Mouse (Mus musculus): ENCODE measurements around the gene Plekhg3. TPM values are rescaled to one million over a fixed set of nuclear protein-coding genes. Genes with fewer than 3 reads are reported as not detected.

The Plekhg3 gene
- polyA plus RNA-seq, 1 experiment from 2014 or later = 3.3 TPM

DNA sequence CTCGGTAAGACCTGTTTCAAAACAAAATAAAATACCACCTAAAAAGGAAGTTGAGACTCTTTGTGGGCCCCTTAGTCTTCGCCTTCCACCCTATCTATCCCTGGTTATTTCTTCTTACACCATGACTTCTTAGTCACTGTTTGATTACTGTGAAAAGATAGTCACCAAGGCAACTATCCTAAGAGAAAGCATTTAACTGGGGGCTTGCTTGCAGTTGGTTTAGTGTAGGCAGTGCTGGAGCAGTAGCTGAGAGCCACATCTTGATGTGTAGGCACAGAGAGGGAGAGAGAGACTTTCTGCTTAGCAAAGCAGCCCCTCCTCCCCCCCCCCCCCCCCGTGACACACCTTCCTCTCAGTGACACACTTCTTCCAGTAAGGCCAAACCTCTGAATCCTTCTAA, 29.8 kb upstream of the Plekhg3 start:
- 23% methylated on average over 3 of the region's 3 CpGs for WGBS (ENCODE audit: insufficient replicate concordance)
- no peak for ATAC-seq (ENCODE audit: insufficient read depth)

GRCm38 (mm10) chr12:76502981-76503380, 27.7 kb upstream of the Plekhg3 start:
- H3K9me3 ChIP-seq (replicated peaks) = no peaks in the 10 kb centered on the region
- WGBS (ENCODE audit: insufficient replicate concordance) = 53% methylated on average over 5 of the region's 5 CpGs
- no peak overlapping the region for H3K27ac ChIP-seq (replicated peaks)

More for the DNA sequence above, 29.8 kb upstream of the Plekhg3 start:
- no peak overlapping the region for H3K4me3 ChIP-seq (replicated peaks)
- peaks cover 3% of the 10 kb centered on the region for H3K27me3 ChIP-seq
- H3K27ac ChIP-seq (replicated peaks) = no peak overlapping the region
- no peak overlapping the region for H3K9ac ChIP-seq
- H3K4me2 ChIP-seq = no peak overlapping the region
- H3K4me1 ChIP-seq (replicated peaks) = peaks cover 5% of the 10 kb centered on the region
- no peaks in the 10 kb centered on the region for H3K36me3 ChIP-seq (replicated peaks)
- no peaks in the 10 kb centered on the region for H3K9me3 ChIP-seq (replicated peaks)

DNA sequence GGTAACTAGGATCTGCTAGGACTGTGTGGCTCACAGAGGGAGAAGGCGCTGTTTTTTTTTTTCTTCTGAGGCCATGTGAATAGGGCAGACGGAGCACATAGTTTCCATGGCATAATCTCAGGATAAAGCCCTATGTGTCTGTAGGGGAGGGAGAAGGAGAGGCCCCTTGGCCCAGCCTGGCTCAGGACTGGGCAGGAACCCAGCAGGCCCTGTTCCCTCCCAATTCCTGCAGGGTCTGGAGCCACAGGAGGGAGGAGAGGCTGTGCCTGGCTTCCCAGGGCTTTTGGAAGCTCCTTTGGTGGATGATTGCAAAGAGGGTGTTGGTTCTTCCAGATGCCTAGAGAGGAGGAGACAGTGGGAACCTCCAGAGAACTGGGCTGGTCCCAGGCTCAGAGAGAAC, 24.2 kb upstream of the Plekhg3 start:
- no peak for ATAC-seq (ENCODE audit: insufficient read depth)
- H3K9me3 ChIP-seq (replicated peaks) = no peaks in the 10 kb centered on the region
- no peak overlapping the region for H3K4me2 ChIP-seq
- H3K4me3 ChIP-seq (replicated peaks) = no peak overlapping the region
- H3K9ac ChIP-seq = no peak overlapping the region
- H3K36me3 ChIP-seq (replicated peaks) = no peaks in the 10 kb centered on the region
- 53% methylated on average over 2 of the region's 2 CpGs for WGBS (ENCODE audit: insufficient replicate concordance)
- H3K27me3 ChIP-seq = no peaks in the 10 kb centered on the region
- H3K4me1 ChIP-seq (replicated peaks) = no peaks in the 10 kb centered on the region
- H3K27ac ChIP-seq (replicated peaks) = no peak overlapping the region

More at GRCm38 (mm10) chr12:76502981-76503380, 27.7 kb upstream of the Plekhg3 start:
- Histone ChIP-seq H3K9ac (no peak overlapping the region), H3K27me3 (no peaks in the 10 kb centered on the region), H3K36me3 (replicated peaks) (no peaks in the 10 kb centered on the region), H3K4me3 (replicated peaks) (no peak overlapping the region), H3K4me2 (no peak overlapping the region), H3K4me1 (replicated peaks) (peaks cover 5% of the 10 kb centered on the region)
- no peak for ATAC-seq (ENCODE audit: insufficient read depth)

GRCm38 (mm10) chr12:76507791-76508190, 22.9 kb upstream of the Plekhg3 start:
- H3K27ac ChIP-seq (replicated peaks) = no peak overlapping the region
- H3K27me3 ChIP-seq = no peaks in the 10 kb centered on the region
- H3K4me1 ChIP-seq (replicated peaks) = no peaks in the 10 kb centered on the region
- H3K9ac ChIP-seq = no peak overlapping the region
- no peaks in the 10 kb centered on the region for H3K36me3 ChIP-seq (replicated peaks)
- no peak overlapping the region for H3K4me2 ChIP-seq
- WGBS (ENCODE audit: insufficient replicate concordance) = 64% methylated on average over 5 of the region's 5 CpGs
- no peak for ATAC-seq (ENCODE audit: insufficient read depth)
- no peaks in the 10 kb centered on the region for H3K9me3 ChIP-seq (replicated peaks)
- H3K4me3 ChIP-seq (replicated peaks) = no peak overlapping the region

DNA sequence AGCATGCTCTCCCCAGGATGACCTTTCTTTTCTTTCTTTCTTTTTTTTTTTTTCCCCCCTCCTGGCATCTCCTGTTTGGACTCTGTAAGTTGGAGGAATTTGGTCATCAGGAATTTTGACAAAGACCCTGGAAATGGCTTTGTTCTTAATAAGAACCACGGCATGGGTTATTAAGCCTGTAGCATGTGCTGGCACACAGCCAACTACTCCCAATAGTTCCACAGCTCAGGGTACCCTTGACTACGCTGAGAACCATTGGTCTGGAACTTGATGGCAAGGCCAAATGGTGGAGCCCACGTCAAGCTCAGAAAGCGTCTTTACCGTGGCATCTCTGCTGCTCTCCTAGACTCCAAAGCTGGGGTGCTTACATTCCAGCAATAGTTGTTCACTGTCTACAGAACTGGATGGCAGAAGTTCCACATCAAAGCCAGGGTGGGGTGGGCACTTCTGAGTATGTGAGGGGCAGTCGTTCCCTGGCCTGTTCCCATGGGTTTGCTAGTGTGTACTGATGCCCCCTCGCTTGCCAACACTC, 21.7 kb upstream of the Plekhg3 start:
- 71% methylated on average over 7 of the region's 7 CpGs for WGBS (ENCODE audit: insufficient replicate concordance)
- Histone ChIP-seq H3K9me3 (replicated peaks) (no peaks in the 10 kb centered on the region), H3K4me2 (no peak overlapping the region), H3K27me3 (no peaks in the 10 kb centered on the region), H3K4me1 (replicated peaks) (no peaks in the 10 kb centered on the region), H3K4me3 (replicated peaks) (no peak overlapping the region), H3K27ac (replicated peaks) (no peak overlapping the region), H3K9ac (no peak overlapping the region), H3K36me3 (replicated peaks) (no peaks in the 10 kb centered on the region)
- ATAC-seq (ENCODE audit: insufficient read depth) = no peak

DNA sequence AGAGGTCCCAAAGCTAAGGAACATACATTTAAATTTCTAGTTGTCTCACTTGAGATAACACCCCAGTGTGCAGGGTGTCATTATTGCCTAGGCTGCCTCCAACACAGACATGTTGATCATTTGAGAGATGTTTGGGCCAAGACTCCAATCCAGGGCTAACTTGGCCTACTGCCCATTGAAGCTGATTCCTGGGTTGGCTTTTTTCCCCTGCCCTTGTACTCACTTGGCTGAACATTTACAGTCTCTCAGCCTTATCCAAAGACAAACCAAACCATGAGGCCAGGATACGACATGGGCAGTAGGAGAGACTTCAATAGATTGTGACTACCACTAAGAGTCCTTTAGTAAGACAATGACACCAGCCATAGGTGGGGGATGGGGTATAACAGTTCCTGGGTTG, 18.0 kb upstream of the Plekhg3 start:
- Histone ChIP-seq H3K4me1 (replicated peaks) (no peaks in the 10 kb centered on the region), H3K4me3 (replicated peaks) (no peak overlapping the region), H3K9ac (no peak overlapping the region), H3K9me3 (replicated peaks) (no peaks in the 10 kb centered on the region), H3K4me2 (no peak overlapping the region), H3K27me3 (no peaks in the 10 kb centered on the region), H3K27ac (replicated peaks) (no peak overlapping the region), H3K36me3 (replicated peaks) (no peaks in the 10 kb centered on the region)
- 27% methylated on average over 1 of the region's 1 CpGs for WGBS (ENCODE audit: insufficient replicate concordance)
- ATAC-seq (ENCODE audit: insufficient read depth) = no peak

DNA sequence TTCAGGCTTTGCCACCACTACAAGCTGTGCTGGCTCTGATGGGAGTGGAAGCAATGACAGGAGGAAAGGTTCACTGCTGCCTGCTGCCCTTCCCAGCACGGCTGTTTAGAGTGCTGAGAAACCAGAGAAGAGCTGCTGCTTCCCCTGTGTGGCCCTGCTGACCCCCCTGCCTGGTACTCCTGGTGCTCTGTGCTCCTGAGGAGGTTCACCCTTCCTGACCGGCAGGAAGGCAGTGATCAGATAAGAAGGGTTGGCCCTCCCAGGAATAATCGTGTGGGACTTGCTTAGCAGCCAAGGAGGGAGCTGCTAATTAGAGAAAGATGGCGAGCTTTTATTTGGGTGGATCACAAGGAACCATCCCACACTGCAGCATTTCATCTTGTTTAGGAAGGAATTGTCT, 15.8 kb upstream of the Plekhg3 start:
- ATAC-seq (ENCODE audit: insufficient read depth) = no peak
- no peaks in the 10 kb centered on the region for H3K4me1 ChIP-seq (replicated peaks)
- H3K27ac ChIP-seq (replicated peaks) = no peak overlapping the region
- no peaks in the 10 kb centered on the region for H3K9me3 ChIP-seq (replicated peaks)
- H3K9ac ChIP-seq = no peak overlapping the region
- no peak overlapping the region for H3K4me3 ChIP-seq (replicated peaks)
- H3K36me3 ChIP-seq (replicated peaks) = no peaks in the 10 kb centered on the region
- H3K27me3 ChIP-seq = no peaks in the 10 kb centered on the region
- no peak overlapping the region for H3K4me2 ChIP-seq
- 14% methylated on average over 4 of the region's 4 CpGs for WGBS (ENCODE audit: insufficient replicate concordance)

DNA sequence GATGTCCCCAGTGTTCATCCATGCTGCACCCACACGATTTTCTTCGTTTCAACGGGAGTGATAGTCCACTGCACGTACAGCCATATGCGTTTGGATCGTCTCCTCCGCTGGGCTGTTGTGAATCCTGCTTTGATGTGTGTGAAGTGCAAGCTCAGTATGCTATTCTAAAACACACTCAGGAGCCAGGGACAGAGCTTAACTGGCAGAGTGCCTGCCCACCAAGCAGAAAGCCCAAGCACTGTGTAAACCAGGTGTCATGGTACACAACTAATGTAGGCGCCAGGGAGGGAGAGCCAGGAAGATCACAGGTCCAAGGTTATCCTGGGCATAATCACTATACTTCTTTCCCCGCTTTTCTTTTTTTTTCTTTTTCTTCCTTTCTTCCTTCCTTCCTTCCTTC, 12.7 kb upstream of the Plekhg3 start:
- Histone ChIP-seq H3K9ac (no peak overlapping the region), H3K4me1 (replicated peaks) (no peaks in the 10 kb centered on the region), H3K27me3 (no peaks in the 10 kb centered on the region), H3K27ac (replicated peaks) (no peak overlapping the region), H3K36me3 (replicated peaks) (no peaks in the 10 kb centered on the region), H3K4me2 (no peak overlapping the region), H3K9me3 (replicated peaks) (no peaks in the 10 kb centered on the region), H3K4me3 (replicated peaks) (no peak overlapping the region)
- WGBS (ENCODE audit: insufficient replicate concordance) = 77% methylated on average over 9 of the region's 9 CpGs
- no peak for ATAC-seq (ENCODE audit: insufficient read depth)

- no peaks in the 10 kb centered on the region for H3K27me3 ChIP-seq
- H3K36me3 ChIP-seq (replicated peaks) = no peaks in the 10 kb centered on the region
- no peak for ATAC-seq (ENCODE audit: insufficient read depth)
- H3K4me2 ChIP-seq = no peak overlapping the region
- no peaks in the 10 kb centered on the region for H3K4me1 ChIP-seq (replicated peaks)
- WGBS (ENCODE audit: insufficient replicate concordance) = 50% methylated on average over 12 of the region's 12 CpGs
- no peaks in the 10 kb centered on the region for H3K9me3 ChIP-seq (replicated peaks)
- no peak overlapping the region for H3K4me3 ChIP-seq (replicated peaks)
- no peak overlapping the region for H3K9ac ChIP-seq
- no peak overlapping the region for H3K27ac ChIP-seq (replicated peaks)
Observed at GRCm38 (mm10) chr12:76518909-76519842, 11.5 kb upstream of the Plekhg3 start.

DNA sequence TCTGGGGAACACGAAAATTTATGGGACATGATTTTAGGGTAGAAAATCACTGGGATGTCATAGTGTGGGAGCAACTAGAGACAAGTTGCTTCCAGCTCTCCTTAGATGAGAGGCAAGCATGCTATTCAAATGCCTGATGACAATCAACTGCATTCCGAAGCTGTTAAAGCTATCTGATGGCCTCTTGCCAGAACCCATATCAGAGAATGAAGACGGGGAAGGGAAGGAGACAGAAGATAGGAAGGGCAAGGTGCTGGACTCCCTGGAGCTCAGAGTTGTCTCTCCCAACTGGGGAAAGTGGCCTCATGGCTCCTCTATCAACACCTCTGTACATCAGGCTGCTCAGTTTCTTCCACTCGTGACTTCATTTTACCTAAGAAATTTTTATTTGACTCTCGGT, 7.0 kb upstream of the Plekhg3 start:
- Histone ChIP-seq H3K27me3 (peaks cover 21% of the 10 kb centered on the region), H3K4me2 (no peak overlapping the region), H3K4me3 (replicated peaks) (no peak overlapping the region), H3K9me3 (replicated peaks) (no peaks in the 10 kb centered on the region), H3K27ac (replicated peaks) (no peak overlapping the region), H3K4me1 (replicated peaks) (peaks cover 9% of the 10 kb centered on the region; the same call in 1 of the 2 replicates), H3K9ac (no peak overlapping the region), H3K36me3 (replicated peaks) (no peaks in the 10 kb centered on the region)
- 57% methylated on average over 5 of the region's 5 CpGs for WGBS (ENCODE audit: insufficient replicate concordance)
- ATAC-seq (ENCODE audit: insufficient read depth) = no peak

- no peak overlapping the region for H3K4me2 ChIP-seq
- H3K27me3 ChIP-seq = peaks cover 34% of the 10 kb centered on the region
Observed at GRCm38 (mm10) chr12:76524915-76525314, 5.8 kb upstream of the Plekhg3 start.

More at GRCm38 (mm10) chr12:76524915-76525314, 5.8 kb upstream of the Plekhg3 start:
- ATAC-seq (ENCODE audit: insufficient read depth) = no peak
- no peak overlapping the region for H3K4me3 ChIP-seq (replicated peaks)
- 75% methylated on average over 3 of the region's 3 CpGs for WGBS (ENCODE audit: insufficient replicate concordance)
- H3K4me1 ChIP-seq (replicated peaks) = peaks cover 12% of the 10 kb centered on the region; the same call in 1 of the 2 replicates
- H3K9me3 ChIP-seq (replicated peaks) = no peaks in the 10 kb centered on the region
- no peak overlapping the region for H3K27ac ChIP-seq (replicated peaks)
- no peak overlapping the region for H3K9ac ChIP-seq
- no peaks in the 10 kb centered on the region for H3K36me3 ChIP-seq (replicated peaks)

Measured in liver, embryonic 15.5 days (tissue).